Mouse (Mus musculus) ovary, postnatal 10 days (tissue): ENCODE data around the gene Nxph4.

Experiments
- DNase-seq: peaks from one replicate; pipeline ENCODE4 v3.0.0; 2022; ENCODE audit warnings: low spot score

The Nxph4 gene

DNA sequence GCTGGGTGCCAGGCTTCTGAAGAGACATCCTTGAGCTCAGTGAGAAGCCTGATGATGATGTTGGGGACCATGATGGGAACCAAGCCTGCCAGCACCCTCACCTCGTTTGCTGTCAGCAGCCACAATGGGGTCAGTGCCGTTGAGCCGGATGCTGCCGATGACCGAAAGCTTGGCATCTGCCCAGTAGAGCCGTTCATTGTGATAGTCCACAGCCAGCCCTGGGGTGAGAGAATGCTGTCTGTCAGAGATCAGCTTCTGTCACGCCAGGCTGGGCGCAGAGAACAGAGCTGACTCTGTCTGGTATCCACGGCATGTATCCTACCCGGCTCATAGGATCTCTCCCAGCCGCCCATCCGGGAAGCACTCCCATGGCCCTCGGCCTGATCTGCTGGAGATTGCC is 7.7 kb upstream of the Nxph4 start:
- DNase-seq, result no peak

DNA sequence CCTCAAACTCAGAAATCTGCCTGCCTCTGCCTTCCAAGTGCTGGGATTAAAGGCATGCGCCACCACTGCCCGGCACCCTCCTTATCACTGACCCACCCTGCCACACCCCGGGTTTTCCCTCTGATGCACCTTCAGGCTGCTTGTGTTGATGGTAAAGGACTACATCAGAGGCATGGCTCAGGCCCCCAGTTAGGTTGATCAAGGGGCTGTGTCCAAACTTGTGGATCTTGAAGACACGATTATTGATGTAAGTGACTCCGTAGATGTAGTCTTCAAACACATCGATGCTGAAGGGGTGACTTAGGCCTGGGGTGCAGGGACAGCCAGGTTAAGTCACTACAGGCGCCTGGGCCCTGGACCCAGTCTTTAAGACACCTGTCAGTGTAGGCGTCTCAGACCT is 7.2 kb upstream of the Nxph4 start:
- no peak for DNase-seq

DNA sequence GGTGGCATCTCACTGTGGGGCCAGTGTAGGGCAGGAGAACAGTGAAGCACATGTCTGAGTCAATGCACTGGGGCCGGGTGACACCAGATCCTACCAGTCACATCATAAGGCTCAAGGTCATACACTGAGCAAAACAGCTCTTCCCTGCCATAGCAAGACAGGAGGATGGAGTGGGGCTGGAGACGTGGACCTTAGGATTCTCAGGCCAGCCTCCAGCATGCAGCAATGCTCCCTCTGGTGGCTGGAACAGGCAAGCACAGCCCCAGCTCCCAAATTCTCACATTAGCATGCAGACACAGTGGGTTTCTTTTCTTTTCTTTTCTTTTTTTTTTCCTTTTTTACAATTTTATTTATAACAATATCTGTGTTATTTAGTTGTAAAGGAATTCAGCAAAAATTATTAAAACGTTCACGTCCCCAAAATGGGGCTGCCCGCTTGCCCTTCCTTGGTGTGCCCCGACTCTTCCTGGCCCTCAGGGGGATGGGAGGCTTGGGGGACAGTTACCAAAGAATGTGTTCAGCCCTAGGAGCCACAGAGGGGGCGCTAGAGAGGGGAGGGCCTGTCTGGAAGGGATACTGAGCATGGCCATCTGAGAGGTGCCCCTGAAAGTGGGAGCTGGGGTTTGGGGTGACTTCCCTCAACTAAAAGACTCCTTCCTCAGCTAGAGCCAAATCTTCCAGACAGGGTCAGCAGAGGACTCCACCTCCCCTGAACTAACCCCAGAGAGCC is 3.7 kb upstream of the Nxph4 start:
- DNase-seq, result peak; percentile 47

DNA sequence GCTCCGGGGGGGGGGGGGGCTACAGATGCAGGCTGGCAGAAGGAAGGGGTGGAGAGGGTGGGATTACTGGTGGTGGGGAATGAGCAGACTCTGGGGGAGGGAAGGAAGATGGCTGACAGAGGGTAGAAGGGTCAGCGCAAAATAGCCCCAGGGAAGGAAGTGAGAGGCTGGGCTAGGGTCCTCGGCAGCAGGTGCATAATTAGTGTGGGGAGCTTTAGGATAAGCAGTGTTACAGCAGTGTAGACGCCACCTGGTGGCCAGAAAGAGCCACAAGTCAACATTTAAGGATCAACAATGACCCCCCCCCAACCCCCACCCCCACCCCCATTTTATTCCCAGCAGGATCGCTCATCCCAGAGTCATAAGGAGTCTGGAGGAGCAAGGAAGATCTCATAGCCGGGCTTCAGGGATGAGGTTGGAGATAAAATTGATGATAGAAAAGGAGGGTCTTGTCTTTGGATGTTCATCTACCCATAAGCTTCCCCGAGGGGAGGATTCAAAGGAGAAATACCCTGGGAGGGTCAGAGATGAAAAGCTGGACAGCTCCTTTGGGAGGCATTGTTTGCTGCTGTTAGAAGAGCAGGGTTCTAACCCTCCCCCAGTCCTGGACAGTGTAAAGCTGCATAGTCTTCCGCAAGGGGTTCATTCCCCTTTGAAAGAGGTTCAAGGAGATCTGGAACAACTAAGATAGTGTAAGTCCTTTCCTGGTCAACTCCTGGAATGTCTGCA is 2.4 kb upstream of the Nxph4 start:
- DNase-seq, result no peak

DNA sequence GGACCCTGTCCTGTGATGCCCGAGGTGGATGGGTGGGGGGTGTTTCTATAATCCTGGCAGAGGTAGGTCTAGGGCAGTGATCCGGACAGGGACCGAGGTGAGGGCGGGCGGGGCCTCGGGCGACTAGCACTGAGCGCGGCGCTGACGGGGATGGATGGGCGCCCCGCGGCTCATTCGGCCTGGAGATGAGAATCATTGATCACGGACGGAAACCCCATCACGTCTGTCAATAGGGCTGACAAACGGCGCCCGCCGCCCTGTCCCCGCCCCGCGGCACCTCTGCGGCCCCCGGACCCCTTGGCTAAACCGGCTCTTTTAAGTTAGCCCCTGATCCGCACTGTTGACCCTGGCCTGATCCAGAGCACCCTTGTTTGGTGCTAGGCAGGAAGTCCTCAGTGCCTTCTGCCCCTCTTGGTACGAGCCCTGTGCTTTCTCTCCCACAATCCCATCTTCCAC is 598 bp upstream of the Nxph4 start:
- DNase-seq, result no peak

DNA sequence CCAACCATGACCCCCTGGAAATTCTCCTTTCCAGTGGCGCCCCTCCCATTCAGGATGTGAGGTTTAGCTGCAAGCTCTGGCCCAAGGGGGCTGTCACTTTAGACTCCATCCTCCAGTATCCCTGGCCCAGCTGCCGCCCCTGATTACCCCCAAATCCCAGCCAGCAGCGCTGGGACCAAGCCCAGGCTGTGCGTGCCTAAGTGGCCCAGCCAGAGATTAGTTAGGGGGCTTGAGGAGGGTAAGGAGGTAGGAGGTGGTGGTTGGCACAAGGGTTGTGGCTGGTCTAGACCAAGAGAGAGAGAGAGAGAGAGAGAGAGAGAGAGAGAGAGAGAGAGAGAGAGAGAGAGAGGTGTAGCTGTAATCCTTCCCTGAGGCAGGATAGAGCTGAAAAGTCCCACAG is 2.8 kb downstream of the Nxph4 start:
- no peak for DNase-seq

DNA sequence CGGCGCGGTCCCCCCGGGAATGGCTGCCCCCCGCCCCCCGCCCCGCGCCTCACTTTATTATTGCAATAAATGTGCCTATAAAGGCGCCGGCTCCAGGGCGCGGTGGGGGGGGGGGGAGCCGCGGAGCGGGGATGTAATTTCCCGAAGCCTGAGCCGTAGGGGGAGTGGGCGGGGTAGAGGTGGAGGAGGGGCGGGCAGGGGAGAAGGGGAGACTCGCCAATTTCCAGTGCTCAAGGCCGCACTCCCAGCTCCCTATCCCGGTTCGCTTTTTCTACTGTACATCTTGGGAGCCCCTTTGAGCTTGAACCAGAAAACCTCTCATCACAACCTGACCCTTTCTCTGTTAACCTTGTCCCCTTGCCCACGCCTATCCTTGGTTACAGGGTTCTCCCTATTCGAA is 3.4 kb downstream of the Nxph4 start:
- DNase-seq, result no peak

DNA sequence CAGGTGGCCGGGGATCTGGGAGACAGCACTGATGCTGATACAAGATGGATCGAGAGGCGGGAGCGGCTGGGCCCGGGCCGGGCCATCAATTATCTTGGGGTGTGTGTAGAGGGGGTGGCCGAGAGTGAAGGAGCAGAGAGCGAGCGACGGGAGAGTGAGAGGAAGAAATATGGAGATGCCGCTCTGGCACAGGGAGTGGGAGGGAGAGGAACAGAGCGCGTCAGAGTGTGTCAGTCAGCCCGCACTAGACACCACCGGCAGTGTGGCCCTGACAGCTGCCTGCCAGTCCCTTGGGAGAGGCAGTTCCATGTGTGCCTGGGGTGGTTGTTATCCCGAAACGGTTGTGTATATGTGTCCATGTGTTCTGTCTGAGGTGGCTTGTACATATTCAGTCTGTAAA is 6.9 kb downstream of the Nxph4 start:
- DNase-seq, result no peak

DNA sequence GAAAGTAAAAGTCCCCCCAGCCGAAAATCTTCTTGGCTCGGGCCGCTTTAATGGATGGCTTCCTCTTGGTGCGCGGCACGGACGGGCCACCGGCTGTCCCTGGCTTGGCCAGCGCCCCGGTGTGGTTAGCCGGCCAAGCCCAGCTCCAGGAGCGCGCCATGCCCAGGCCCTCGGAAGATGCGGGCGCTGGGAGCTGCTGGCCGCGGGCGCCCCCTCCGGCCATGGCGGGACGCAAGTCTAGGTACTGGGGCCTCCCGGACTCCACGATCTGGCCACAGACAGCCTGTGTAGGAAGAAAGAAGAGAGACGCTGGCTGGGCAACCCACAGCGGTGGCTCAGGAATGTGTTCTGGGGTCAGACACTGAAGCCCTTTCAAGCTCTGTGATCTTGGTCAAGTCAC is 7.7 kb downstream of the Nxph4 start:
- DNase-seq, result no peak

DNA sequence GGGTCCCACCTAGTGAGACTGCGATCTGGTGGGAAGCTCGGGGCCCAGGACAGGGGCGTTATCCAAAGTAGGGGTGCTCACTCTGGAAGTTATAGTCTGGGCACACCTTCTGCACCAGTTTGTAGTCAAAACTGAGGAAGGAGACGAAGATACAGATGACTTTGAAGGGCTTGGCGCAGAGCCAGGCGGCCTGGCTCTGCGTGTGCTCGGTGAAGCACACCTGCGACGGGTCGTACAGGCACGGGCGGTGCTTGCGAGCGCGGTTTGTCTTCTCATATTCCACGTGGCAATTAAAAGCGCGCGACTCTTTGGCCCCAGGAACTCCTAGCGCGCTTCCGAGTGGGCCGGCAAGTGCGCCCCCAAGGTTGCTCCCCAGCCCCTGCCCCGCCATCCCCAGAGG is 8.3 kb downstream of the Nxph4 start:
- DNase-seq, result no peak

DNA sequence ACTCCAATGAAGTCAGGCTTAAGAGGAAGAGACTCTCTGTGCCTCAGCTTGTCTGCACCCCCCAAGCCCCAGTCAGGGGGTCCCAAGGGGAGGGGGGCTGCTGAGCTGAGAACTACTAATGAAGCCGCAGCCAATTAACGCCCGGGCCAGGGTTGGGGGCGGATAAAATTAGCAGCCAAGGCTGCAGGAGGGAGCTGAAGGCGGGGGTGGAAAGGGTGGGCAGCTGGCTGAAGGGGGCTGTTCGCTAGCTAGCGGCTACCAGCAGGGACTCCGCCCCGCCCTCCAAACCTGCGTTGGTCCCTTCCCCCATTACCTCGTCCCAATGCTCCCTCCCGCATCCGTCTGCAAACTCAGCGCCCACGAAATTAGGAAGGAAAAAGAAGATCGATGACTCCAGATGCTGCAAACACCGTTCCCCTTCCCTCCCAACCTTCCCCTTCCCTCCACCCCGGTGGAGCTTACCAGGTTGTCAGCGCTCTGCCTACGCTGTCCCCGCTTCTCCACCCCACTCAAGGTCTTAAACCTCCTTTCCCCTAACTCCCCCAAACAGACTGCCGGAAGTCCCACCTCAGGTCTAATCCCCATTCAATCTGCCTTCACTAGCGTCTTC is 9.6 kb downstream of the Nxph4 start:
- no peak for DNase-seq

DNA sequence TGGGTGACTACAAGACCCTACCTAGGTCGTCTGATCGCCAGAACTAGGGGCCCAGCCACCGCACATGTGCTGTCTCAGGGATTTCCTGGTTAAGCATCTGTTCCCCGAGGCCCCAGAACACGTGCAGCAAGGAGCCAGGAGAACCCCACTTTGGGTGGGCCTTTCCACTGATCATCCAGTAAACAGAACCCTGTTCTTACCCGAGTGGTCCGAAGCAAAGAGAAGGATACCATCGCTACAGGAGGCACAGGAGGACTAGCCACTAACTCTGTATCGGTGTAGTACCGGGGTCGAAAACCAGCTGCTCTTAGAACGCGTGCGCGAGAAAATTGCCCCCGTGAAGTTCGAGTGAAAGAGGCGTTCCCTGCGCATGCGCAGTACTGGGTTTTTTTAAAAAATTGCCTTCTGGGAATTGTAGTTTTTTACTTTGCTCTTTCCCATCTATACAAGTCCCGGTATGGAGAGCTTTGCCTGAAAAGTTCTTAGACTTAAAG is 12.2 kb downstream of the Nxph4 start, which contains the start of gene Shmt2:
Gene Shmt2, minus strand, starts transcription at position 357 of the 494 bp plus-strand sequence.
- DNase-seq, result peak; percentile 59

DNA sequence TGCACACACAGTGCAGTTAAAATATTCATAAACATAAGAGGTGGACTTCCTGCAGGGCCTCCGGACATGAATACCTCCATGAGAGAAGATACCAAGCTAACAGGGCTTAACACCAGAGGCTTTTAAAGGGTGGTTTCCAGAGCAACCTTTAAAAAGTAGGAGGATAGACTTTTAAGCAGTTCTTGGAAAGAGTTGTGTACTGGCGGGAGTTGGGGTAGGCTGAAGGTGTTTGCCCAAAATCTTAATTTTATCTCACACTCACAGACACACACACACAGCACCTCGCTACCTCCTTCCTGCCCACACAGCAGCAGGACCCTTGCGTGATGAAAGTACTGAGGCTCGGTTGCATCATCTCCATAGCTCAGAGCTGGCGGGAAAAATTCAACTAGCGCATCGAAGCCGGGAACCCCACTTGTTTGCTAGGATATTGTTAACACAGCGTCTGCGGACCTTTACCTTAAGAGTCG is 12.7 kb downstream of the Nxph4 start:
- DNase-seq, result no peak

DNA sequence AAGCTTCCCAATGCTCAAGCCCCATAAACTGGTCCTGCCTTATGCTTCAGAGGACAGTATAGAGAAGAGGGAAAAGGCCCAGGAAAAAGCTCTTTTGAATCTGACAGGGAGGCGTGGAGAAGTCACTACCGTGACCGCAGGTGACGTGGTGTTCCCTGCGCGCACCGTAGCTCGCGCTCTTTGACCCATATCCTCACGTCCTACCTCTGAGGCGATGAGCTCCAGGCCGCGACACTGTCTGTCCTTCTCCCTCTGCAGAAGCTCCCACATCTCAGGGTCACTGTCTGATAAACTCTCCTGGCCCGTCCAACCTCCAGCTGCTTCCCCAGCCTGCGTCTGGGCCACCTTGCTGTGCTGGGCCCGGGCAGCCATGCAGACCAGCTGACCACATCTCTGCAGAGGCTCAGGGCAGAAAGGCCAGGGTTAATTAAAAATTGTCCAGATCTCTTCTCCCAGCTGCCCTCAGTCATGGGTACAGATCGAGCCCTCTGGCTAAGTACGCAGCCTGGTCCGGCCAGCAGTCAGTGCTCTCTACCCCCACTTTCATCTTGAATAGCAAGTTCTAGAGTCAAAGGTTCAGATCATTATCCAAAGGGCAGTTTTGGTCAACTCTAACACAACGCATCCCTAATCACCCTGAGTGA is 13.5 kb downstream of the Nxph4 start:
- no peak for DNase-seq

DNA sequence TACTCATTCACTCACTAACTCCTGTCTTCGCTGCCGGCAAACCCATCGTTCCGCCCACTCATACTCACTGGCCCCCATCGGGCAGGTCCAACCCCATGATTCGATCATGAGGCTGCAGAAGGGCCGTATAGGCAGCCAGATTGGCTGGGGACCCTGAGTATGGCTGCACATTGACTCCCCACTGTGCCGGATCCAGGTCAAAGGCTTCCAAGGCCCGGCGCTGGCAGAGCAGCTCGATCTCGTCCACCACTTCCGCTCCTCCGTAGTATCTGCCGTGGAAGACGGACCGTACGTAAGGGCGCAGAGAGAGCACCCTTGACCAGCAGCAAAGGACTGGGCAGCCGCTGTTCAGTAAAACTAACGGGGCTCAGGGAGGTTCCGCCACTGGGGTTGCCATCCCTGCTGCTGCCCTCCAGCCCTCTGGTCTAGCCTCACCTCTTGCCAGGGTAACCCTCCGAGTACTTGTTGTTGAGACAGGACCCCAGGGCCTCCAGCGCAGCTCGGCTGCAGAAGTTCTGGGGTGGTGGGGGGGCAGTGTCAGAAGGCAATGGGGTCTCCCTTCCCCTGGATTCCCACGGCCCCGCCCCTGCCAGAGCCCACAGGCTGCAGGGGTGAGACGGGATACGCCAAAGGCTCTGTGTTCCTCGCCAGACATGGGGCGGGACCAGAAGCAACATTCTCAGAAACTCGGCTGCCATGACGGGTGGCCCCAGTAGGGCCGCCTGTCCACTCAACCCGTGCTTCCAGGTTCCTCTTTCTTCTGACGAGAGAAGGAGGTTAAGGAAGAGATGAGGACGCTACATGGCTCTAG is 14.3 kb downstream of the Nxph4 start:
- DNase-seq, result no peak

DNA sequence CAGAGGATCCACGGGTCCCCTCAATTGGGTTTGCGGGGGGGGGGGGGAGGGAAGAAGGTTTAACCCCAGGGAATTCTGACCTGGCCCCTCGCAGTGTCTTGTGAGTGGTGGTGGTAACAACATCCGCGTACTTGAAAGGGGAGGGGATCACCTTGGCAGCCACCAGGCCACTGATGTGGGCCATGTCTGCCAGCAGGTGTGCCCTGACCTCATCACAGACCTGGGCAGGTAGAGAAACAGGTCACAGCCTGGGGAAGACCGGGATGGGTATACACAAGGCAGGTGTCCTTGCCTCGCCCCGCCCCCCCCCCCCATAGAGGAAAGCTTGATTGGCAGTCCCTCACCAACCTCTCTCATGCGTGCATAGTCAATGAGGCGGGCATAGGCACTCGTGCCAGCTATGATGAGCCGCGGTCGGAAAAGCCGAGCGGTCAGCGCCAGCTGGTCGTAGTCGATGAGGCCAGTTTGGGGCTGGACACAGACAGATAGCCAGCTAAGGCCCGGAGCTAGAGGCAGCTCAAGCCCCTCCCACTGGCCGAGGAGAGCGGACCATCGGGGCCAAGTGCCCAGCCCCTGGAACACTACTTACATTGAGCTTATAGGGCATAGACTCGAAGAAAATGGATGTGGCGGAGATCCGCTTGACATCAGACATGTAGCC is 15.2 kb downstream of the Nxph4 start:
- no peak for DNase-seq

DNA sequence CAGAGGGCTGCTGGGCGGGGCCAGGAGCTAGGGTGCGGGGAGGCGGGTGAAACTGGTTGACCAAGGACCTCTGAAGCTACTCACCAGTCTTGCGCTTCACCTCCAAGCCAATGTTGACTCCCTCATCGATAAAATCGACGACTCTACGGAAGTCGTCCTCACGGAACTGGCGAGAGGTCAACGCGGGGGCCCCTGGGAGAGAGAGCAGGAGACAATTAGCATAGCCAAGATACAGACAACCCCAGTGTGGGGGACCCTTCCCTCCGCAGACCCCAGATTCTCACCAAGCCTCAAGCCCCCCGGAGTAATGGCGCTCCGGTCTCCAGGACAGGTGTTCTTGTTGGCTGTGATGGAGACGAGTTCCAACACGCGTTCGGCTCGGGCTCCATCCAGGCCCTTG is 16.4 kb downstream of the Nxph4 start:
- DNase-seq, result no peak

DNA sequence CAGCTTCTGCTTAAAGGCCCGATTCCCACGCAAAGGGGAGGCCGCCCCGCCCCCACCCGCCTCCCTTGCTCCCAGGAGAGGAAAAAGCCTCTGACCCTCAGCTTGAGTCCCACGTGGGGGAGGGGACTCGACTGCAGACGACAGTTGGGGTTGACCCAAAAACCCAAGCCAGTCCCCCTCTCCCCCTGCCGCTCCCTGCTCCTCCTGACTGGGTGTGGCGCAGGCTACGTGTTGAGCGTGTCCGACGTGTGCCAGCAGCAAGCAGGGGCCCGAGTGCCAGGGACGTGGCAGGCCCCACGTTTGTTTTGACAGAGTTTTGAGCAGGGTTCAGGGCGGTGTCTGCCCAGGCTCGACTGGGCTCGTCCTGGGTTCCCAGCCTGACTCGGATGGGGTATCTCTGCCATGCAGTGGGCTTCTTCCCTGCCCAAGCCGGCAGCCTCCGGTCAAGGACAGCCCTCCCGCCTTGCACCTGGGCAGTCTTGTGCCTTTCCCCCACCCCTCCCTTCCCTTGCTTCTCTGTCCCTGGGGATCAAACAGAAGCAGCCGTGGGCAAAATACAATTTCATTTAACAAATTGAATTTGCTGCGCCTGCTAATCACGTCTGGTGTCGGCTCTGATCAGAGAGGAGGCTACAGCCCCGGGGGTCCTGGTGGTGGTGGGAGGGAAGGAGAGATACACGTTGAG is 17.6 kb downstream of the Nxph4 start:
- no peak for DNase-seq

DNA sequence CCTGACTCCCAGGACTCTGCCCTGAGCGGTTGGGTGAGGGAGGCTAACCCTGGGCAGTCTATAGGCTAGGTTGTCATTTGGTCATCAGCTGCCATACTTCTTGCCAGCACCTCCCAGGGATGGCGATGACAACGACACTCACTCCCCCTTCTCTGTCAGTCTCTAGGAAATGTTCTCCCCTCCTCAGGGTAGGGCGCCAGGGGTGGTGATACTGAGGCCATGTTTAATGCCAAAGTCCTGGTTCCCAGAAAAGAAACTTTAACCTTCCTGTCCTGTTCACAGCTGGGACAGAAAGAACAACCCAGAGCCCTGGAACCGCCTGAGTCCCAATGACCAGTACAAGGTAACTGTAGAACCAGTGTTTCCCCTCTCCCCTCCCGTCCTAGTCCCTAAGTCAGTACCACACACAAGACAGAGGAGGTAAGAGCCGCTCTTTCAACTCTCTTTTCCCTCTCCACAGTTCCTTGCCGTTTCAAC is 18.3 kb downstream of the Nxph4 start:
- DNase-seq, result no peak

DNA sequence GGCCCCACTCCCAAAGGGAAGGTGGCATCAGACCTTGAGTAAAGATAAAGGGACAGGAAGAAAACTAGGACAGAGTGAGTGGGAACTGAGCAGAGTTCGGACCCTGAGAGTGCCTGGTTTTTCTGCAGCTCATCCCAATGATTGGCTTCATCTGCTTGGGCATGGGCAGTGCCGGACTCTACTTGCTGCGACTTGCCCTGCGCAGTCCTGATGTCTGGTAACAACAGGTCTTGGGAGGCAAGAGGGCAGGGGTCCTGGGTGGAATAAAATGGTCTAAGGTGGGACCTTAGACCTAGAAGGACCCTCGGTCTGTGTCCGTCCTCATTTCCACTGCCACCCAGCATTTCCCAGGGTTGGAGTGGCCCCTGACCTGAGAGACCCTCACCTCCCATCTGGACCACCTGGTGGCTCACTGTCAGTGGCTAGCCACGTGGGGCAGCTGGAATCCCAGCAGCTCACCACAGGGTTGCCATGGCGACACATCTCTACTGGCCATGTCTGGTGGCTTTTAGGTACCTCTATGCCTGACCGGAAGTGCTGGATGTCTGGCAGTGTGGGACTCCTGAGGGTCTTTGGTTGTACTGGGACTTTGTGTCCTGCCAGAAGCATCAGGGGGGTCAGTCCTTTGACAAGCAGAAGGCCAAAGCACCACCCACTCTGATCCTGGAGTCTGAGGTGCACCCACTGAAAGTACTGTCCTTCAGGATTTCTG is 18.9 kb downstream of the Nxph4 start:
- no peak for DNase-seq
